Mouse (Mus musculus) olfactory bulb, adult 2 months (tissue): Measurements from ENCODE around the gene Dus1l. TPM values are rescaled to one million over a fixed set of nuclear protein-coding genes. Genes with fewer than 3 reads are reported as not detected.
"Not testable (repeated sequence)": the region's sequence is repeated elsewhere in the genome, so short reads cannot be mapped to it uniquely, and the experiment has no call there.

Experiments used
- H3K27ac ChIP-seq: fragments of 200-500 bp; 2 replicates; pipeline ENCODE4 v1.5.1; 2012; ENCODE audit warnings: low read depth, low read length; ENCODE audit not compliant: insufficient read depth
- H3K4me1 ChIP-seq: fragments of 200-500 bp; 2 replicates; pipeline ENCODE4 v1.6.1; 2012; ENCODE audit warnings: low read length; ENCODE audit not compliant: control insufficient read depth, insufficient read depth
- H3K4me3 ChIP-seq: fragments of 200-500 bp; 2 replicates; pipeline ENCODE4 v1.5.1; 2012; ENCODE audit warnings: mild to moderate bottlenecking, low read depth, low read length, moderate library complexity; ENCODE audit not compliant: insufficient read depth
- CTCF ChIP-seq: fragments of 200-500 bp; IDR thresholded peaks from 2 replicates; pipeline ENCODE4 v1.5.1; 2012; ENCODE audit warnings: low read depth, mild to moderate bottlenecking, low read length, moderate library complexity; ENCODE audit not compliant: insufficient read depth
- POLR2A ChIP-seq: fragments of 200-500 bp; IDR thresholded peaks from 2 replicates; pipeline ENCODE4 v1.6.1; 2012; ENCODE audit warnings: mild to moderate bottlenecking, low read depth, low read length, moderate library complexity; ENCODE audit not compliant: insufficient read depth
- WGBS: fragments of 180-500 bp; shearing (Covaris S2); methylation state at CpG from one replicate; pipeline ENCODE4 v1.1.7; 2018; 5-methylcytosine and 5-hydroxymethylcytosine counted together
- polyA plus RNA-seq: library from polyadenylated mRNA; stranded (reverse); fragments of >200 nt; gene quantifications from 2 replicates; pipeline ENCODE4 v1.2.4, GENCODE M21; 2012; ENCODE audit warnings: low replicate concordance; ENCODE audit not compliant: missing spikeins, insufficient read depth, insufficient read length

The Dus1l gene
- polyA plus RNA-seq, 1 experiment: not detected

GRCm38 (mm10) chr11:120768206-120768605 lies 28.0 kb downstream of the Dus1l start:
- WGBS: 39% methylated on average over 1 of the region's 1 CpGs
- Histone ChIP-seq H3K4me3 (no peak overlapping the region), H3K4me1 (no peaks in the 10 kb centered on the region), H3K27ac (no peak overlapping the region)
- TF ChIP-seq POLR2A (no peak), CTCF (no peak)

- not testable (repeated sequence) for H3K4me3 ChIP-seq, H3K27ac ChIP-seq, H3K4me1 ChIP-seq
- 87% methylated on average over 5 of the region's 7 CpGs for WGBS
Measured at GRCm38 (mm10) chr11:120767023-120767422, 29.2 kb downstream of the Dus1l start.

- H3K4me3 ChIP-seq, H3K4me1 ChIP-seq, H3K27ac ChIP-seq: not testable (repeated sequence)
- WGBS: 32% methylated on average over 12 of the region's 23 CpGs
Measured at GRCm38 (mm10) chr11:120763121-120763999, 32.8 kb downstream of the Dus1l start.

GRCm38 (mm10) chr11:120762672-120763041 lies 33.5 kb downstream of the Dus1l start, which contains the start of gene Hmga1b:
Gene Hmga1b (plus strand): TSS chr11:120762794.
- H3K27ac ChIP-seq, H3K4me1 ChIP-seq, H3K4me3 ChIP-seq: not testable (repeated sequence)
- WGBS: 14% methylated on average over 14 of the region's 14 CpGs

GRCm38 (mm10) chr11:120761811-120762671 lies 34.2 kb downstream of the Dus1l start:
- no peak overlapping the region for H3K4me3 ChIP-seq
- WGBS: 68% methylated on average over 14 of the region's 14 CpGs
- H3K27ac ChIP-seq: no peak overlapping the region
- no peak for TF ChIP-seq POLR2A
- no peak for TF ChIP-seq CTCF
- peaks cover 4% of the 10 kb centered on the region for H3K4me1 ChIP-seq

- TF ChIP-seq CTCF: no peak
- no peak for TF ChIP-seq POLR2A
- Histone ChIP-seq H3K4me3 (no peak overlapping the region), H3K4me1 (peaks cover 4% of the 10 kb centered on the region), H3K27ac (no peak overlapping the region)
- WGBS: 86% methylated on average over 9 of the region's 9 CpGs
Measured at GRCm38 (mm10) chr11:120760236-120760635, 36.0 kb downstream of the Dus1l start.

- TF ChIP-seq POLR2A (no peak), CTCF (no peak)
- WGBS: 81% methylated on average over 4 of the region's 4 CpGs
- H3K4me1 ChIP-seq: no peaks in the 10 kb centered on the region
- no peak overlapping the region for H3K4me3 ChIP-seq
- no peak overlapping the region for H3K27ac ChIP-seq
Measured at GRCm38 (mm10) chr11:120751606-120752005, 44.6 kb downstream of the Dus1l start.

- Histone ChIP-seq H3K4me3 (no peak overlapping the region), H3K4me1 (no peaks in the 10 kb centered on the region), H3K27ac (no peak overlapping the region)
- 58% methylated on average over 8 of the region's 8 CpGs for WGBS
- TF ChIP-seq CTCF (no peak), POLR2A (no peak)
Measured at GRCm38 (mm10) chr11:120749430-120749829, 46.8 kb downstream of the Dus1l start.

GRCm38 (mm10) chr11:120747974-120748373 lies 48.2 kb downstream of the Dus1l start:
- H3K4me3 ChIP-seq: no peak overlapping the region
- WGBS: 75% methylated on average over 4 of the region's 4 CpGs
- no peak for TF ChIP-seq CTCF
- TF ChIP-seq POLR2A: no peak

GRCm38 (mm10) chr11:120744121-120744701 lies 52.0 kb downstream of the Dus1l start:
- WGBS: 80% methylated on average over 7 of the region's 7 CpGs
- no peaks in the 10 kb centered on the region for H3K4me1 ChIP-seq
- TF ChIP-seq CTCF (no peak), POLR2A (no peak)
- no peak overlapping the region for H3K4me3 ChIP-seq
- no peak overlapping the region for H3K27ac ChIP-seq

More at GRCm38 (mm10) chr11:120747974-120748373, 48.2 kb downstream of the Dus1l start:
- no peaks in the 10 kb centered on the region for H3K4me1 ChIP-seq
- no peak overlapping the region for H3K27ac ChIP-seq
